Mouse (Mus musculus) E14TG2a.4 (cell line): ENCODE data around the gene Epb41l3.

Source experiments
- CTCF ChIP-seq: conservative IDR thresholded peaks from 2 replicates; pipeline ENCODE4 v1.5.1; 2014; ENCODE audit warnings: low read length
- NANOG ChIP-seq: IDR thresholded peaks from 2 replicates; pipeline ENCODE4 v1.6.1; 2014; ENCODE audit warnings: borderline replicate concordance, low read length, mixed read lengths
- POU5F1 ChIP-seq: IDR thresholded peaks from 2 replicates; pipeline ENCODE4 v1.6.1; 2014; ENCODE audit warnings: low read length, borderline replicate concordance

- TF ChIP-seq CTCF, result no peak
- no peak for TF ChIP-seq NANOG
- TF ChIP-seq POU5F1, result no peak
These were observed 154.7 kb downstream of the Epb41l3 start for GRCm38 (mm10) chr17:69230131-69230621.
